35 mouse cellular contexts compared by ENCODE assay signal in the genomic region with DNA sequence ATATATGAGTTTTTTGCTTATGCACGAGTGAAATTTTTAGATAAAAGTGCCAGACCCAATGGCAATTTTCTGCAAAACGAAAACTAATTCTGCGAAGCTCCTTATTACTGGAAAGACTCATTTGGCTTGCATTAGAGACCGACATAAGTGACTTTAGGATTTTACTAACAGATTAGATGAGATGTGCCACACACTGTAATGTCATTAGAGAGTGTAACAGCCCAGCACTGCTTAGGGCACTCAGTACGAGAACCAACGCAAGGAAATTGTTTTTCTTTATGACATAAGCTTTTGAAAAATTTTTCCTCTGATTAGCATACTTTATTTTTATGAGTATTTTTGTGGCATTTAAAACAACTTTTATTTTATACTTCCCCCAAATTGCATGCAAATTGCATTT.
"Had no signal": no experiment of that assay in that cellular context is flagged by ENCODE, and none has a peak within 500 bp of the region (broad histone marks: within the 10 kb centered on the region; RNA-seq: fewer than 3 reads in every experiment).

No protein-coding gene starts in this region.

- H3K4me1 ChIP-seq: heart, embryonic 10.5 days; heart, embryonic 12.5 days; heart, embryonic 13.5 days; heart, embryonic 15.5 days; hindbrain, embryonic 10.5 days; hindbrain, embryonic 15.5 days; intestine, embryonic 15.5 days; kidney, embryonic 15.5 days had no signal

- H3K9ac ChIP-seq: heart, embryonic 12.5 days; heart, embryonic 13.5 days; heart, embryonic 15.5 days; hindbrain, embryonic 12.5 days; hindbrain, embryonic 13.5 days; hindbrain, embryonic 14.5 days; hindbrain, embryonic 15.5 days; intestine, embryonic 15.5 days; kidney, embryonic 15.5 days had no signal

- H3K4me2 ChIP-seq: heart, embryonic 11.5 days; heart, embryonic 12.5 days; heart, embryonic 13.5 days; heart, embryonic 15.5 days; hindbrain, embryonic 12.5 days; hindbrain, embryonic 13.5 days; hindbrain, embryonic 14.5 days; hindbrain, embryonic 15.5 days; intestine, embryonic 15.5 days; kidney, embryonic 15.5 days had no signal

- ATAC-seq: hindbrain, embryonic 16.5 days; hindbrain, postnatal 0 days; inflammation-experienced regulatory T-cells, adult 6 months; intestine, embryonic 15.5 days; intestine, embryonic 16.5 days; intestine, postnatal 0 days had no signal

- H3K9me3 ChIP-seq: heart, embryonic 10.5 days; heart, embryonic 12.5 days; heart, embryonic 15.5 days; hindbrain, embryonic 10.5 days; hindbrain, embryonic 12.5 days; hindbrain, embryonic 13.5 days; hindbrain, embryonic 15.5 days; intestine, embryonic 15.5 days; kidney, embryonic 15.5 days had no signal

- H3K36me3 ChIP-seq: heart, embryonic 10.5 days; heart, embryonic 12.5 days; heart, embryonic 13.5 days; heart, embryonic 15.5 days; hindbrain, embryonic 10.5 days; hindbrain, embryonic 12.5 days; hindbrain, embryonic 13.5 days; hindbrain, embryonic 15.5 days; intestine, embryonic 15.5 days; kidney, embryonic 15.5 days had no signal

- DNase-seq: heart, adult 2 months; heart, postnatal 10 days; heart, postnatal 14 days; heart, postnatal 36 days; heart, postnatal 4 days; kidney, adult 11 months; kidney, adult 18-20 months; kidney, adult 2 months; kidney, adult 8-10 months; kidney, adult 9 months; kidney, postnatal 10 days; kidney, postnatal 14 days; kidney, postnatal 25 days; kidney, postnatal 36 days; kidney, postnatal 4 days; layer of hippocampus, adult 9-11 months had no signal

- H3K27me3 ChIP-seq: heart, embryonic 12.5 days; heart, embryonic 13.5 days; heart, embryonic 15.5 days; hindbrain, embryonic 12.5 days; hindbrain, embryonic 15.5 days; intestine, embryonic 15.5 days; kidney, embryonic 15.5 days had no signal

- H3K4me3 ChIP-seq: heart, adult 2 months; heart, embryonic 10.5 days; heart, embryonic 12.5 days; heart, embryonic 13.5 days; heart, embryonic 15.5 days; hindbrain, embryonic 10.5 days; hindbrain, embryonic 12.5 days; hindbrain, embryonic 13.5 days; hindbrain, embryonic 15.5 days; intestine, embryonic 15.5 days; kidney, embryonic 15.5 days; layer of hippocampus, adult 2 months had no signal

- H3K27ac ChIP-seq: heart, adult 2 months; heart, embryonic 10.5 days; heart, embryonic 13.5 days; heart, embryonic 15.5 days; hindbrain, embryonic 10.5 days; hindbrain, embryonic 12.5 days; hindbrain, embryonic 13.5 days; hindbrain, embryonic 14.5 days; hindbrain, embryonic 15.5 days; hindbrain, postnatal 0 days; intestine, embryonic 15.5 days; kidney, embryonic 15.5 days; kidney, postnatal 0 days; layer of hippocampus, adult 2 months had no signal
